Mouse (Mus musculus) testis, adult 2 months (tissue): ENCODE results near the gene Vps35l.

ENCODE experiments used
- CTCF ChIP-seq: fragments of 200-500 bp; IDR thresholded peaks from 2 replicates; pipeline ENCODE4 v1.5.1; 2012; ENCODE audit warnings: low read depth, mild to moderate bottlenecking, inconsistent platforms, low read length, moderate library complexity; ENCODE audit not compliant: control insufficient read depth, insufficient read depth, insufficient replicate concordance
- POLR2A ChIP-seq: fragments of 200-500 bp; IDR thresholded peaks from 2 replicates; pipeline ENCODE4 v1.6.1; 2012; ENCODE audit warnings: low read depth, mild to moderate bottlenecking, inconsistent platforms, low read length, moderate library complexity; ENCODE audit not compliant: control insufficient read depth

GRCm38 (mm10) chr7:118846329-118846728 lies 106.3 kb downstream of the Vps35l start:
- TF ChIP-seq CTCF, result no peak
- TF ChIP-seq POLR2A, result no peak
